Mouse (Mus musculus) heart, embryonic 11.5 days (tissue): Measurements from ENCODE around the gene Rgs16. TPM values are rescaled to one million over a fixed set of nuclear protein-coding genes. Genes with fewer than 3 reads are reported as not detected.
A peak's percentile ranks its signal among the peaks of the same experiment; 100 is the strongest.

Experiments used
- ATAC-seq: fragments of 200-750 bp; cut with Nextera tagmentation; replicated peaks from 2 replicates; pipeline ENCODE4 v1.8.0; 2017; ENCODE audit warnings: moderate library complexity; ENCODE audit not compliant: insufficient number of reproducible peaks, low FRiP score, low TSS enrichment
- H3K27ac ChIP-seq: fragments of 300-500 bp; sonication (generic); 2 replicates; pipeline ENCODE4 v1.5.1; 2014; ENCODE audit warnings: mild to moderate bottlenecking, low read depth, low read length
- H3K27me3 ChIP-seq: fragments of 300-500 bp; sonication (generic); 2 replicates; pipeline ENCODE4 v1.6.1; 2014; ENCODE audit warnings: mild to moderate bottlenecking, low read length, mixed read lengths; ENCODE audit not compliant: control insufficient read depth, insufficient read depth
- H3K36me3 ChIP-seq: fragments of 300-500 bp; sonication (generic); 2 replicates; pipeline ENCODE4 v1.6.1; 2014; ENCODE audit warnings: mild to moderate bottlenecking, low read length, moderate library complexity, mixed read lengths; ENCODE audit not compliant: control insufficient read depth, insufficient read depth
- H3K4me1 ChIP-seq: fragments of 300-500 bp; sonication (generic); 2 replicates; pipeline ENCODE4 v1.6.1; 2014; ENCODE audit warnings: low read length; ENCODE audit not compliant: control insufficient read depth, insufficient read depth
- H3K4me2 ChIP-seq: fragments of 300-500 bp; sonication (generic); 2 replicates; pipeline ENCODE4 v1.6.1; 2014; ENCODE audit warnings: mild to moderate bottlenecking, moderate library complexity
- H3K4me3 ChIP-seq: fragments of 300-500 bp; sonication (generic); 2 replicates; pipeline ENCODE4 v1.5.1; 2014; ENCODE audit warnings: low read depth, low read length
- H3K9ac ChIP-seq: fragments of 300-500 bp; sonication (generic); 2 replicates; pipeline ENCODE4 v1.6.1; 2014; ENCODE audit warnings: mild to moderate bottlenecking, low read depth, low read length, moderate library complexity
- H3K9me3 ChIP-seq: fragments of 300-500 bp; sonication (generic); replicated peaks from 2 replicates; pipeline ENCODE4 v1.6.1; 2016; ENCODE audit warnings: low read length; ENCODE audit not compliant: control insufficient read depth
- WGBS: fragments of 180-500 bp; shearing (Covaris S2); extraction: QIAGEN DNeasy Blood & Tissue Kit; methylation state at CpG from one replicate; pipeline ENCODE4 v1.1.7; 2014; ENCODE audit not compliant: insufficient replicate concordance; 5-methylcytosine and 5-hydroxymethylcytosine counted together
- polyA plus RNA-seq: library from polyadenylated mRNA; unstranded; fragments of >200 nt; fragmentation: Nextera tagmentation; extraction: Ambion mirVana; gene quantifications from 2 replicates; pipeline ENCODE4 v1.2.1, GENCODE M21; 2014

Rgs16 gene
- polyA plus RNA-seq, 1 experiment from 2014 or later, result 1.0 TPM

DNA sequence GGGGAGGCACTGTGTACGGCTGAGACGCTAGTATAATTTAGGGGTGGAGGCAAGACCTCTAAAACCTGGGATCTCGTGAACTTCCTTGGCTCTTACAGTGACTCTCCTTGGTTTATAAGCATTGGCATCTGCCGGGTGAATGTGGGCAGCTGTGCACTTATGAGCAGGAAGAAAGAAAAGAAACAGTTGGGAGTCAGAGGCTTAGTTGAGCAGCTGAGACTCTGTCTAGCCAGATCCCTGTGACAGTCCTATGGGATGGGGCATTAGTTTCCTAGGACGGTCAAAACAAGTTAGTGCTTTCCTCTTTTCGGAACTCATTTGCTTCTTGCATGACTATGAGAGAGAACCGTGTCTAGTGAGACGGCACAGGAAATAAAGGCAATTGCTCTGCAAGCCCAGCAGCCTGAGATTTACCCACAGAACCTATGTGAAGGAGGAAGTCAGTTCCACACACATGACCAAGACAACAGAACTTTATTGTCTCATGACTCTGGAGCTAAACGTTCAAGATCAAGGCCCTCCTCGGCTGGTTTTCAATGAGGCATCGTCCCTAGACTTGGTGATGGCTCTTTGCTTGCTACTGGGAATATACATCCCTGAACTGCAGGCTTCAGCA, 39.6 kb upstream of the Rgs16 start:
- Histone ChIP-seq H3K27me3 (no peaks in the 10 kb centered on the region), H3K27ac (no peak overlapping the region), H3K4me2 (no peak overlapping the region), H3K9me3 (no peaks in the 10 kb centered on the region), H3K36me3 (no peaks in the 10 kb centered on the region), H3K4me1 (peaks cover 12% of the 10 kb centered on the region), H3K9ac (no peak overlapping the region), H3K4me3 (no peak overlapping the region)
- 77% methylated on average over 11 of the region's 11 CpGs for WGBS
- ATAC-seq, result no peak

DNA sequence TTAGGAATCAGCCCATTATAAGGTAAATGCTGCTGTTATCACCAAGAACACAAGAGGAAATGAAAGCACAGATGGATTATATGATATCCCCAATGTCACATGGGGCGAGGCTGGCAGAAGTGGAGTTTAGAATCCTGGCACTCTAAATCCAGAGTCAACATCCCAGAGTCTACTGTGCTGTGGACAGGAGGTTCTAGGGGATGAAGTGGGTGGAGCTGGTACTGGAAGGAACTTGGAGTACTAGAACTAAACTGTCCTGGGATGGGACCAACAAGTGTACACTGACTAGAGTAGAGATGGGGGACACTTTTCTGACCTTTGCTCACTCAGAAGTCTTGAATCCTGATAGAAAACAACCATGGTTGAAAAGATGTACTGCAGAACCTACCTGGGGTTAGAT, 38.7 kb upstream of the Rgs16 start:
- Histone ChIP-seq H3K4me2 (no peak overlapping the region), H3K36me3 (no peaks in the 10 kb centered on the region), H3K4me1 (peaks cover 12% of the 10 kb centered on the region), H3K27me3 (no peaks in the 10 kb centered on the region), H3K9ac (no peak overlapping the region), H3K27ac (no peak overlapping the region), H3K4me3 (no peak overlapping the region), H3K9me3 (no peaks in the 10 kb centered on the region)
- WGBS, result 87% methylated on average over 1 of the region's 1 CpGs
- ATAC-seq, result no peak

DNA sequence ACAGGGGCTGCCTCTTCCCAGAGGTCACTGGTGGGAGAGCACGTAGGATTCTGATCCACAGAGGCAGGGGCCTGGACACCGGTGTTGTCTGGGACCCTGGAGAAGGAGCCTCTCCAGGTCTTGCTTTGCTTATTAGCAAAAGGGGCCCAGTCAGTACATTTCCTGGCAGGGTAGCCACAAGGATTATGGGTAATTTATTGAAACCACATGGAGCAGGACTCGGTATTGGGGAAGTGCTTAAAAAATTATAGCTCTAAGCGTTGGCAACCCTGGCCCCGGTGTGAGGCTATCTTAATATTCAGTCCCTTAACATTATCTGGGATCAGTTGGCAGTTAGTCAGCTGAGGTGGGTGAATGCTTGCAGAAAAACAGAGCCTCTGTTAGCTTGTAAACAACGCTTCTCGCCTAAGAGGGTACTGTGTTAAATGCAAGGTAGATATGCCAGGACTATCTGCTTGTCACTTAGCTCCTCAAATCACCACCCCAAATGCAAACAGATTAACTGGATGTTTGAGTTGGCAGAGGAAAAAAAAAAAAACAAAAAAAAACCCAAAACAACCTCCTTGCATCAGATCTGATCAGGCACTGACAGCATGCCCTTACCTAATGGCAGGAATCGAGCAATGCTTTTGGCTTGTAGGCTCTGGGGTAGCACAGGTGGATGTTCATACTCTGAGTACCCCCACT, 37.8 kb upstream of the Rgs16 start:
- Histone ChIP-seq H3K27me3 (no peaks in the 10 kb centered on the region), H3K9me3 (no peaks in the 10 kb centered on the region), H3K4me3 (no peak overlapping the region), H3K9ac (no peak overlapping the region), H3K4me2 (no peak overlapping the region), H3K36me3 (no peaks in the 10 kb centered on the region), H3K27ac (no peak overlapping the region), H3K4me1 (peaks cover 12% of the 10 kb centered on the region)
- 66% methylated on average over 8 of the region's 8 CpGs for WGBS
- no peak for ATAC-seq

DNA sequence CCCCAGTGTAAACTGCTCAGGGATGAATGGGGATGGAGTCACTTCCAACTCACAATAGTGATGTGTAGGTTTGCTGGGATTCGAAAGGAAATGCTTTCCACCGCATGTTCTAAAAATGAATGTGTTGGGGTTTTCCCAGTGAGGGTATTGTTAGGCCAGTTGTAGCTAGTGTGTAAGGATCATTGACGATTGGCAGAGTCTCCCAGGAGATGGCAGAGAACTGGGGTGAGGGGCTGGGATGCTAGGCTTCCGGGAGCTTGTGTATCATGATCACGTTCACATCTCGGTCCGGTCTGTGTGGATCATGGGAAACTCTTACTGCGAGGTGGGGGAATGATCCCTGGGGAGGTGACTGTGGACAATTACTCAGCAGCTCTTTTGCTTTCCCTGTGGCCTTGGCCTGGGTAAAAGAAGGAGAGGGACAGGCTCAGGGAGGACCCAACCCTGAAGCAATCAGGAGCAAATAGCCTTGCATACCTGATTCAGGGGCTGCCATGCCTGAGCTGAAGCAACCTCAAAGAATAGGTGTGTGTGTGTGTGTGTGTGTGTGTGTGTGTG, 37.2 kb upstream of the Rgs16 start:
- no peak for ATAC-seq
- Histone ChIP-seq H3K9ac (no peak overlapping the region), H3K9me3 (no peaks in the 10 kb centered on the region), H3K27me3 (no peaks in the 10 kb centered on the region), H3K36me3 (no peaks in the 10 kb centered on the region), H3K4me2 (no peak overlapping the region), H3K4me3 (no peak overlapping the region), H3K27ac (no peak overlapping the region), H3K4me1 (peaks cover 12% of the 10 kb centered on the region)
- WGBS, result 65% methylated on average over 8 of the region's 8 CpGs

DNA sequence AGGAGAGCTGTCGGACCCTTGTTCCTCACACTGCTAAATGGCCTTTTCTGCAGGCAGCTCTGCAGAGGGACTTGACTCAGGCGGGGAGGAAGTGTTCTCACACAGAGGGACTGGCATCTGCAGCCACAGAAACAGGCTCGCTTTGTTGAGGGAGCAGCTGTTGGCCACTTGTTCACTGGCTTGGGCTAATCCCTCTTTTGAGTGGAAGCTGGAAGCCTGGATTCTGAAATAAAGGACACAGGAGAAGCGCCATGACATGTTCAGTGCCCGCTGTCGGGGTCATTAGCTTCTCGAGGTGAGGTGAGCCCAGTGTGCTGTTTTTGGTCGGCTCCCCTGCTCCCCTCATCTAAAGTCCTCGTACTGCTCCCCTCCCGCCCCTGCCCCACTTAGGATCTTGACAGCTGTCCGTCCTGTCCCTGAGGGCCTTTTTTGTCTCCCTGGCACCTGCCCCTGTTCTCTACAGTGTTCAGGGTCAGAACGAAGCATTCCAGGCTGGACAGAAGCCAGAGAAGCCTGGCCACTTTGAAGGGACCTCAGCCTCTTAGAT, 36.6 kb upstream of the Rgs16 start:
- Histone ChIP-seq H3K27me3 (no peaks in the 10 kb centered on the region), H3K27ac (no peak overlapping the region), H3K4me2 (peak overlapping the region; percentile 42; the same call in 1 of the 2 replicates), H3K9me3 (no peaks in the 10 kb centered on the region), H3K9ac (no peak overlapping the region), H3K36me3 (no peaks in the 10 kb centered on the region), H3K4me1 (peaks cover 12% of the 10 kb centered on the region), H3K4me3 (no peak overlapping the region)
- ATAC-seq, result no peak; the same call in 1 of the 2 replicates
- WGBS, result 8% methylated on average over 12 of the region's 12 CpGs

DNA sequence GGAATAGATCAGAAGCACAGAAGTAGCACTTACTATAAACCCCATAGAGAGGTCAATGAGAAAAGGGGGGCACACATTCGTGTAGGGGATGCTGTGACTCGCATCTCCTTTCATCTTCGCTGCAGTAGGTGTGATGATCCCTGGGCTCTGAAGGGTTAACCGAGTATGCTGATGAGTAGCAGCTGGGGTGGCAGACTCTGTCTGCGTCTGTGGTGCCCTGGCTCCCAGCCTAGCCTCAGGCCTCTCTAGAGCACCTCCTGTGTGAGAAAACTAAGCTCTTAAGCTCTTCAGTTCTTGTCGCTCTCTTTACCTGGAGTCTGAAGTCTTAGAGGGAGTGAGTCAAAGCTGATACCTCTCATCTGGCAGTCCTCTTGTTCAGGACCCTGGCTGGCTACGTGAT, 36.0 kb upstream of the Rgs16 start:
- peak overlapping the region; percentile 42; the same call in 1 of the 2 replicates for H3K4me2 ChIP-seq
- H3K27ac ChIP-seq, result no peak overlapping the region
- no peak for ATAC-seq
- H3K27me3 ChIP-seq, result no peaks in the 10 kb centered on the region
- 7% methylated on average over 7 of the region's 7 CpGs for WGBS
- no peak overlapping the region for H3K4me3 ChIP-seq
- H3K4me1 ChIP-seq, result peaks cover 12% of the 10 kb centered on the region
- H3K9me3 ChIP-seq, result no peaks in the 10 kb centered on the region
- H3K9ac ChIP-seq, result no peak overlapping the region
- no peaks in the 10 kb centered on the region for H3K36me3 ChIP-seq

DNA sequence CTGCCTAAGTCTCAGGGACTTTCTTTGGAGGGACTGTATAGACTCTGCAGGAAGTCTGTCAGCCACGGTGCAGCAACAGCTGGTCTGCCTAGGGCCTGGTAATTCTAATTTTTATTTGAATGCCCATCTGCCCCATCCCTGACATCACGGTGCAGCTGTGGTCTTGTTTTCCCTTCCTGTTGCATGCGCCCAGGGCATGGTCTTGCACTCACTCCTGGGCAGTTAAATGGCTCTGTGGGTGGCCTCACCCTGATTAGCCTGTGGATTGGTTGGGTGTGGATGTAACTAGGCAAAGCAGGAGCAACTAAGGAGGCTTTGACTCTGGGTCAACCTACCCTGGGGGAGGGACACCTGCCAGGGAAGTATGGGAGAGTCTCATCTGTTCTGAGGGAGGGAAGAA, 35.2 kb upstream of the Rgs16 start:
- Histone ChIP-seq H3K4me1 (peaks cover 15% of the 10 kb centered on the region), H3K27me3 (no peaks in the 10 kb centered on the region), H3K27ac (no peak overlapping the region), H3K9ac (no peak overlapping the region), H3K9me3 (no peaks in the 10 kb centered on the region), H3K4me2 (no peak overlapping the region), H3K36me3 (no peaks in the 10 kb centered on the region), H3K4me3 (no peak overlapping the region)
- 42% methylated on average over 3 of the region's 3 CpGs for WGBS
- ATAC-seq, result no peak

DNA sequence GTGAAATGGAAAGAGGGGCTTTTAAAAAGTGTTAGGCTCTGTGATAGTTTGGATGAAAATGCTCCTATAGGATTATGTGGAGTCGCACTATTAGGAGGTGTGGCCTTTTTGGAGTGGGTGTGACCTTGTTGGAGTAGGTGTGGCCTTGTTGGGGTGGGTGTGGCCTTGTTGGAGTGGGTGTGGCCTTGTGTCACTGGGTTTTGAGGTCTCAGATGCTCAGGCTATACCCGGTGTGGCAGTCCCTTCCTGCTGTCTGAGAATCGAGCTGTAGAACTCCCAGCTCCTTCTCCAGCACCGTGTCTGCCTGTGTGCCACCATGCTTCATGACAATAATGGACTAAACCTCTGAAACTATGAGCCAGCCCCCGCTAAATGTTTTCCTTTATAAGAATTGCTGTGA, 31.5 kb upstream of the Rgs16 start:
- Histone ChIP-seq H3K9ac (no peak overlapping the region), H3K4me1 (peaks cover 11% of the 10 kb centered on the region), H3K4me3 (no peak overlapping the region), H3K27ac (no peak overlapping the region), H3K36me3 (no peaks in the 10 kb centered on the region), H3K27me3 (no peaks in the 10 kb centered on the region), H3K4me2 (no peak overlapping the region), H3K9me3 (no peaks in the 10 kb centered on the region)
- ATAC-seq, result no peak
- 73% methylated on average over 5 of the region's 5 CpGs for WGBS
